Mouse (Mus musculus): ENCODE measurements around the gene Tmem8.

Gene Tmem8

GRCm38 (mm10) chr17:26113181-26113948 lies at the start of gene Tmem8:
TSS of gene Tmem8 (plus strand) at chr17:26113299.
- DNase-seq (ENCODE audit: low read depth) = peak; percentile 49

DNA sequence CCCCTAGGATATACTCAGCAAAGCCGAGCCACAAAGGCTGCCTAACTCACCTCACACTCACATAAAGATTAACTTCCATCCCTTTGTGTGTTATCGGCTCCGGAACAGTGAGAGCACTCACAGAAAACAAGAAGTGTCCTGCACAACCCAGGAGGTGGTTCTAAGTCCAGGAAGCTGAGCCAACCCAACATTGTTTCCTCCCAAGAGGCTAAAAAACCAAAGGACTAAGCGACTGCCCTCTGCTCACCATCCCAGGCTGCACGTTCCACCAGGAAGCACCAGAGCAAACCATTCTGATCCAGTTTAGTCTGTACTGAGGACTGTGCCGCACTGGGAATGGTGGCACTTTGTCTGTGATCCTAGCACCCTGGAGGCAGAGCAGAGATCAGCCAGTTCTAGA lies 48.2 kb upstream of the Tmem8 start:
- no peak for DNase-seq (ENCODE audit: low read depth)

DNA sequence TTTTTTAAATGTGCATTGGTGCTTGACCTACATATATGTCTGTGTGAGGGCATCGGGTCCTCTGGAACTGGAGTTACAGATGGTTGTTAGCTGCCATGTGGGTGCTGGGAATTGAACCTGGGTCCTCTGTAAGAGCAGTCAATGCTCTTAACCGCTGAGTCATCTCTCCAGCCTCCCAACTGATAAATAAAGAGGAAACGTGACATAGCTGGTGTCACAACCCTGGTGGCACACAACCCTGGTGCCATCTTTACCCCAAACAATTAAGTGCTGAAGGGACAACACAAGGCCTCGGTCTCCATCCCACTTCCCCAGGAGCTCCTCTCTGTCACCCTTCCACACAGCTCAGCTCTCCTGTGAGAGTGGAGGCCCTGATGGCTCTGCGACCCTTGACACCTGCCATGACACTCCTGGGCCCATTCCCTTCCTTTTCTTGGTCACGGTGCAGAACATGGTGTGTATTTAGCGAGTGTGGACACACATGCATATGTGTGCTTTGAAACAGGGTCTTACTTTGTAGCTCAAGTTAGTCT lies 46.5 kb upstream of the Tmem8 start:
- DNase-seq (ENCODE audit: low read depth) = no peak

DNA sequence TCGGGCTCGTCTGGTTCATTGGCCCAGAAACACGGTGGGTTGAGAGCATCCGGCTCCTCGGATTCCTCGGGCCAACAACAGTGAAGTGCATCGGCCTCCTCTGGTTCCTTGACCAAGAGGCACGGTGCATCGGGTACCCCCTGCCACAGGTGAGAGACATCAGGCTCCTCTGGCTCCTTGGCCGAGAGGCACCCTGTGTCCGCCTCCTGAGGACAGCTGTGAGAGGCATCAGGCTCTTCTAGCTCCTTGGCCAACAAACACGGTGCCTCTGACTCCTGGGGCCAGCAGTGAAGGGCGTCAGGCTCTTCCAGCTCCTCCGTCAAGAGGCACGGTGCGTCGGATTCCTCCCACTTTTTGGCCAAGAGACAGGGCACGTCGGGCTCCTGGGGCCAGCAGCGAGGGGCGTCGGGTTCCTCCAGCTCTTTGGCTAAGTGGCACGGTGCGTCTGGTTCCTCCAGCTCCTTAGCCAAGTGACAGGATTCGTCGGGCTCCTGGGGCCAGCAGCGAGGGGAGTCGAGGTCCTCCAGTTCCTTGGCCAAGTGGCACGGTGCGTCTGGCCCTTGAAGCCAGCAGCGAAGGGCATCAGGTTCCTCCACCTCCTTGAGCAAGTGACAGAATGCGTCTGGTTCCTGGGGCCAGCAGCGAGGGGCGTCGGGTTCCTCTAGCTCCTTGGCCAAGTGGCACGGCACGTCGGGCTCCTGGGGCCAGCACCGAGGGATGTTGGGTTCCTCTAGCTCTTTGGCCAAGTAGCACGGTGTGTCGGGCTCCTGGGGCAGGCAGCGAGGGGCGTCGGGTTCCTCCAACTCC lies 44.9 kb upstream of the Tmem8 start:
- peak; percentile 39 for DNase-seq (ENCODE audit: low read depth)

GRCm38 (mm10) chr17:26068831-26069739 lies 44.0 kb upstream of the Tmem8 start, which contains the start of gene Rab11fip3:
TSS of gene Rab11fip3 (minus strand) at chr17:26069555.
- DNase-seq (ENCODE audit: low read depth) = peak; percentile 96

DNA sequence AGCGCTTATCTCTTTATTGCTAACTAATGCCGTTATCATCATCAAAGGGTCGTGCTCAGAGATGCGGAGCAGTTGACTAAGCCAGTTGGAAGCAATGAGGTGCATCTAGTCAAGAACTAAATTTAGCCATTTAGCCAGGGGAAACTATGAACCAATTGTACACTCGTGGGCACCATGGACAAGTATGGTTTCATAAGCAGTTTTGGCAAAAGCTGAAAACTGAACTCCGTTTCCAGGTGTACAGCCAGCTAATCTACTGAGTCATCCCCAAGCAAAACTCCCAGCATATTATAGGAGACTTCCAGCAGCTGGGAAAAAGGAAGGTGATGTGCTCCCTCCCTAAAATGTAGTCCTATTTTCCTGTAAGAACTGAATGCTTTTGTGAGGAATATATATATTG lies 43.0 kb upstream of the Tmem8 start:
- DNase-seq (ENCODE audit: low read depth) = peak; percentile 30

DNA sequence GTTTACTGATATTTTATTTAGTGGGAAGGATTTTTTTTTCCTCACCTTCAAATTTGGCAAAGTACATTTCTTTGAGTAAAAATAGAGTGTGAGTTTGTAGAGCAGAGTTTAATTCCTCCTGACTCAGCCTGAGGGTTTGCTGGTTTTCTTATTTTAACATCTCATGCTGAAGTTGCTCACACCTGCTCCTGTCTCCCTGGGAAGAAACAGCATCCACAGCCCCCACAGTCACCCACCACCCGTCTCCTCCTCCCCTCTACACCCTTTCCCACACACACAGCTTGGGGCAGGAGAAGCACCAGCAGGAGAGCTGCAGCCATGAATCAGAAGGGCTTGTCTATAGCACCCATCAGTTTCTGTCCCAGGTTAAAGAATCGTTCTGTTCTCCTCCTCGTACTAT lies 37.9 kb upstream of the Tmem8 start:
- no peak for DNase-seq (ENCODE audit: low read depth)

DNA sequence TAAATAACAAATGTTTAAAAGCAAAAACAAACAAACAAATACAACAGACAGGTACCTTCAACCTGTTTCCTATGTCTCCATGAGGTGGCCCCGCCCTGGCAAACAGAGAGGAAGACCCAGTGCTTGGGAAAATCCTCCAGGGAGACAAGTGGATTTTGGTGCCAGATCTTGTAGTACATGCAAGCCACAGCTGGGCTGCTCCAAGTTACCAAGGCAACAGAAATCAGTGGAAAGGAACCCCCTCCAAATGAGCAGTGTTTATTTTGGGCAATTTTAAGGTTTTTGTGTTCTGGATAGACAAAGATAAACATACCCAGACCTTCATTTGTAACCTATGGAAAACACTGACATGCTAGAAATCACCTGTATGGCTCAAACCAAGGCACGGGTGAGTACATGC lies 34.2 kb upstream of the Tmem8 start:
- DNase-seq (ENCODE audit: low read depth) = no peak

- no peak for DNase-seq (ENCODE audit: low read depth)
These were observed 32.2 kb upstream of the Tmem8 start for GRCm38 (mm10) chr17:26080867-26081266.

GRCm38 (mm10) chr17:26087059-26087564 lies 26.0 kb upstream of the Tmem8 start:
- DNase-seq (ENCODE audit: low read depth) = no peak

- DNase-seq (ENCODE audit: low read depth) = peak; percentile 96
These were observed 23.0 kb upstream of the Tmem8 start, which contains the start of gene Decr2 for GRCm38 (mm10) chr17:26089905-26090632. TSS of gene Decr2 (minus strand) at chr17:26090337.

- no peak for DNase-seq (ENCODE audit: low read depth)
These were observed 18.5 kb upstream of the Tmem8 start for GRCm38 (mm10) chr17:26094531-26095110.

DNA sequence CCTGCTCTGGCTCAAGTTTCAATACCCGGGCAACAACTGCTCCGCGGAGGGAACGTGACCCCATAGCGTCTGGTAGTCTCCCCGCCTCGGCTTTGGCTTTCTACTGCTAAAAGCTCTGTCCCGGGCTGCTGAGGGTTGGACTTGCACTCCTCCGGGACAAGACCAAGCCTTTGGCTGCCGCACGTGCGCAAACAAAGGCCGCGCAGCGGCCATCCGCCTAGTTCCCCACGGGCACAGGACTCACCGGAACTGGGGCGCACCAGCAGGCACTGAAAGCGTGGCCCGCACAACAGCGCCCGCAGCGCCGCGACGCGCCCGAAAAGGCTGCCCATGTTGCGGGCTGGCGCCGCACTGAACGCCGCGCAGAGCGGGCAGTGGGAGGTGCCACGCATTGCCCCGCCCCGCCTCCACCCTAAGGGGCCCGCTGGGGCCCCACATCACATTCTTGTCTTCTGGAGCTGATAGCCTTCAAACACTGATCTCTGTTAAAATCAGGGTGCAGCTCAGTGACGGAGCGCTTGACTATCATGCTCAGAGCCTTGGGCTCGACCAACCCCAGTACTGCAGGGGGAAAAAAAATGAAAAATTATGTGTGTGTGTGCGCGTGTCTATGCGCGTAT lies 17.9 kb upstream of the Tmem8 start, which contains the start of gene Nme4:
Gene Nme4, minus strand, starts transcription at position 482 of the 620 bp plus-strand sequence.
- DNase-seq (ENCODE audit: low read depth) = peak; percentile 75

GRCm38 (mm10) chr17:26098461-26098860 lies 14.6 kb upstream of the Tmem8 start:
- no peak for DNase-seq (ENCODE audit: low read depth)

DNA sequence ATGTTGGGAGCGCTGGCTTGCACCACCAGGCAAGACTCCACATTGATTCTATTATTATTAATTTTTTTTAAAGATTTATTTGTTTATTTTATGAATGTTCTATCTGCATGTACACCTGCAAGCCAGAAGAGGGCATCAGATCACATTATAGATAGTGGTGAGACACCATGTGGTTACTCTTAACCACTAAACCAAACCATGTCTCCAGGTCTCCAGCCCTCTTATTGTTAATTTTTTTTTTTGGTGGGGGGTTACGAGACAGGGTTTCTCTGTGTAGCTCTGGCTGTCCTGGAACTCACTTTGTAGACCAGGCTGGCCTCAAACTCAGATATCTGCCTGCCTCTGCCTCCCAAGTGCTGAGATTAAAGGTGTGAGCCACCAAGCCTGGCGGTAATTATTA lies 13.8 kb upstream of the Tmem8 start:
- DNase-seq (ENCODE audit: low read depth) = peak; percentile 55

GRCm38 (mm10) chr17:26100166-26100565 lies 12.9 kb upstream of the Tmem8 start:
- DNase-seq (ENCODE audit: low read depth) = no peak

DNA sequence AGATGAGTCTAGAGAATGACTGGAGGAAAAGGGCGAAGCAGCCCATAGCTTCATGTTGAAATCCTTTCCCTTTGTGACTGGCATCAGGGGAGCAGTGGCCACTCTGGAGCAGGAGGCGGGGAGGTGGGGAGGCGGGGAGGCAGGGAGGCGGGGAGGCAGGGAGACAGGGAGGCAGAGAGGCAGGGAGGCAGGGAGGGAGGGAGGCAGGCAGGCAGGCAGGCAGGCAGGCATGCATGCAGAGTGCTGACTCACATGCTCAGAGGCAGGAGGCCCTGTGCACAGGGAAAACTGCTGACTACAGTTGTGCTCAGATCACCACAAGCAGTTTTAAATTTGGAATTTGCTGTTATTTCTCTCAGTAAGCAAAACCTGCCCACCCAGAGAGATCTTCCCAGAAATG lies 11.6 kb upstream of the Tmem8 start:
- DNase-seq (ENCODE audit: low read depth) = peak; percentile 77

DNA sequence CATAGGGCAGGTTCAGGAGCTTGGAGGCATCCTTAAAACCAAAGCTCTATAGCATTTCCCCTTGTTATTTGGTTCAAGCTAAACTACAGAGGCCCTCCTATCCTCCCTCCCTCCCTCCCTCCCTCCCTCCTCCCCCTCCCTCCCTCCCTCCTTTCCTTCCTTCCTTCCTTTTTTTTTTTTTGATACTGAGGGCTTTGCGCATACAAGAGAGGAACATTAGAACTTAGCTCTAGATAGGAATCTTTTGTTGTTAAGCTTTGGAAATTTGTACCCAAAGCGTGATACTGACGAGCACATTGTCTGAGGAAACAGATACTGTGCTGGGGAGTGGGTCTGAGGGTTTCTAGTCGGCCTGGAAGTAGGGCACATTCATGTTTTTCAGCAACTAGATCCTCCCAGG lies 7.5 kb upstream of the Tmem8 start:
- DNase-seq (ENCODE audit: low read depth) = no peak

DNA sequence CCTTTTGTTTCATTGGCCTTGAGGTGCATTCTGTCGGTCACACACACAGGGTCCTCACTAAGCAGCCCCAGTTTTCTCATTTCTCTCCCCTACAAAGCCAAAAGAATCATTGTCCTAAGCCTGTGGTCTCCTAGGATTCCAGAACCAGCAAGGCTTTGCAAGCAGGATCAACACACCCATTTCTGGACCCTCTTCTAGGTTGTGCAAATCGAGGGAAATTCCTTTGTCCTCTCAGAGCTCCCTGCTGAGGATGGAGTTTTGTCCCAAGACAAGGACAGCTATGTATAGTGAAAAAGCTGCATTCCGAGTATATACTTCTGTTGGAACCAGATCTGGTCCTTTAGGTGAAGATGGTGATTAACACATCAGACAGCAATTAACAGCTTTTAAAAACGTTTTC lies 2.9 kb upstream of the Tmem8 start:
- DNase-seq (ENCODE audit: low read depth) = no peak

- DNase-seq (ENCODE audit: low read depth) = no peak
These were observed 2.1 kb upstream of the Tmem8 start for GRCm38 (mm10) chr17:26111024-26111423.
